In the genomic region with DNA sequence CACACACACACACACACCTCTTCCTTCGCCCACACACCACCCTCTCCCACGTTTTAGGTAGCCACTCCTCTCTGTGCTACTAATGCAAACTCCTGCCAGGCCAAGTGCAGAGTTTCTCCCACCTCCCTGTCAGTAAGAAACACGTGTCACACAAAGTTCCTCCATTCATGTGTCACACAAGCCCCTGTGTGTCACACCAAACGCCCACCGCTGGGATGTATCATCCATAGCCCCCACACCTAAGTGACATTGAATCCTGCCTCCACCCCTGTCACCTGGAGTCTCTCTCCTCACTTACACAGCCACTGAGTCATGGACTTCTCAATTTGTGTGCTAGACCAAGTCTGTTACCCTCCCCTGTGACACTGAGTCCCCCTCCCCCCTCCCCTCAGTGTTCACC, we compare ENCODE assay signal across 25 mouse cellular contexts. TPM values are rescaled to one million over a fixed set of nuclear protein-coding genes. Genes with fewer than 3 reads are reported as not detected.
DNase-seq lines count a peak whose midpoint lies in the region; ATAC-seq lines count a peak whose summit lies in the region.
"Had no signal": no experiment of that assay in that cellular context is flagged by ENCODE, and none has a peak within 500 bp of the region (broad histone marks: within the 10 kb centered on the region; RNA-seq: fewer than 3 reads in every experiment).

No protein-coding gene starts in this region.

- H3K4me2 ChIP-seq in forebrain, embryonic 13.5 days: no peak overlapping the region
- H3K4me2 ChIP-seq: embryonic facial prominence, embryonic 12.5 days had no signal

- WGBS in forebrain, embryonic 10.5 days: 84% methylated on average over 5 of the region's 5 CpGs
- WGBS in forebrain, embryonic 13.5 days: 82% methylated on average over 5 of the region's 5 CpGs

- H3K9me3 ChIP-seq in forebrain, embryonic 10.5 days: no peaks in the 10 kb centered on the region
- no peaks in the 10 kb centered on the region for H3K9me3 ChIP-seq in forebrain, embryonic 13.5 days (replicated peaks)
- H3K9me3 ChIP-seq: embryonic facial prominence, embryonic 10.5 days; embryonic facial prominence, embryonic 12.5 days had no signal

- no peak overlapping the region for H3K9ac ChIP-seq in forebrain, embryonic 13.5 days
- H3K9ac ChIP-seq: embryonic facial prominence, embryonic 12.5 days had no signal

- H3K4me1 ChIP-seq in forebrain, embryonic 10.5 days: peaks cover 18% of the 10 kb centered on the region
- no peaks in the 10 kb centered on the region for H3K4me1 ChIP-seq in forebrain, embryonic 13.5 days
- H3K4me1 ChIP-seq: embryonic facial prominence, embryonic 12.5 days had no signal

- intact Hi-C loops in left cerebral cortex, postnatal 10 days (cut with DNase I): no loop called here

- H3K27ac ChIP-seq in forebrain, embryonic 10.5 days: 0 out of 2 replicates have a peak overlapping the region, but pooled peaks have one; percentile 2
- no peak overlapping the region for H3K27ac ChIP-seq in forebrain, embryonic 13.5 days
- H3K27ac ChIP-seq: embryonic facial prominence, embryonic 10.5 days; embryonic facial prominence, embryonic 12.5 days had no signal

- no peaks in the 10 kb centered on the region for H3K27me3 ChIP-seq in forebrain, embryonic 10.5 days (ENCODE audit: poor library complexity, severe bottlenecking)
- H3K27me3 ChIP-seq in forebrain, embryonic 13.5 days: no peaks in the 10 kb centered on the region
- H3K27me3 ChIP-seq: CH12.LX; embryonic facial prominence, embryonic 12.5 days had no signal

- no peak overlapping the region for H3K4me3 ChIP-seq in forebrain, embryonic 10.5 days
- no peak overlapping the region for H3K4me3 ChIP-seq in forebrain, embryonic 13.5 days
- H3K4me3 ChIP-seq: embryonic facial prominence, embryonic 10.5 days; embryonic facial prominence, embryonic 12.5 days had no signal

- H3K36me3 ChIP-seq in forebrain, embryonic 10.5 days (replicated peaks): peaks cover 100% of the 10 kb centered on the region
- H3K36me3 ChIP-seq in forebrain, embryonic 13.5 days (ENCODE audit: poor library complexity, severe bottlenecking): peaks cover 53% of the 10 kb centered on the region
- H3K36me3 ChIP-seq: G1E had no signal

- ATAC-seq in forebrain, embryonic 13.5 days: no peak
- ATAC-seq: activated CD4-positive, CD25-positive, alpha-beta regulatory T cell, adult 4 months; CD4-positive, CD25-positive, alpha-beta regulatory T cell, adult 4 months; forebrain, embryonic 14.5 days; forebrain, embryonic 16.5 days; Patski had no signal

- DNase-seq in forebrain, embryonic 10.5 days (ENCODE audit: extremely low spot score, low spot score): no peak
- peak; percentile 27 for DNase-seq in left cerebral cortex, adult 11 months (ENCODE audit: low spot score)
- no peak for DNase-seq in left cerebral cortex, postnatal 10 days (ENCODE audit: extremely low spot score in 1 of 2, low spot score in 2 of 2)
- DNase-seq in right cerebral cortex, adult 18-20 months: peak; percentile 41
- no peak for DNase-seq in right cerebral cortex, postnatal 36 days (ENCODE audit: low spot score in 2 of 2)
- DNase-seq in ovary, postnatal 14 days (ENCODE audit: low spot score): no peak
- DNase-seq: adrenal gland, adult 8-10 months; adrenal gland, postnatal 14 days; adrenal gland, postnatal 36 days; B cell, adult 2 months; cerebellum, adult 11-12 months; cerebellum, adult 2 months; cerebellum, adult 9-10 months; cerebellum, postnatal 10 days; cerebellum, postnatal 25 days had no signal

RNA-seq across cellular contexts. Expression of a gene that starts 17.9 kb away (rescaled TPM):
- 1.0 TPM in 2 replicates for polyA plus RNA-seq in forebrain, embryonic 10.5 days (2016; fragmentation: Nextera tagmentation; extraction: Ambion mirVana)
- 0.99 and 1.5 TPM in 2 replicates for polyA plus RNA-seq in forebrain, embryonic 13.5 days (2015; fragmentation: Nextera tagmentation; extraction: Ambion mirVana)
- under 1 TPM; 0.13 to 0.14 TPM for total RNA-seq in left cerebral cortex, postnatal 10 days (2021)
- total RNA-seq: CH12.LX had no signal
- polyA plus RNA-seq: activated CD4-positive, CD25-positive, alpha-beta regulatory T cell, adult 4 months; CD4-positive, CD25-positive, alpha-beta regulatory T cell, adult 4 months; G1E; Patski had no signal

Comparison
In these comparisons a context has a peak if more than half of its experiments do, and no peak if none do; other contexts are left out.
1. DNase-seq: peak in left cerebral cortex, adult 11 months (single experiment) and right cerebral cortex, adult 18-20 months (single experiment); none in forebrain, embryonic 10.5 days (single experiment), left cerebral cortex, postnatal 10 days (0 of 2), right cerebral cortex, postnatal 36 days (0 of 2) and ovary, postnatal 14 days (single experiment).